Mouse (Mus musculus) liver, adult 2 months (tissue): ENCODE data around the gene Ifi35. TPM values are rescaled to one million over a fixed set of nuclear protein-coding genes. Genes with fewer than 3 reads are reported as not detected.
A peak's percentile ranks its signal among the peaks of the same experiment; 100 is the strongest.
"Not testable (repeated sequence)": the region's sequence is repeated elsewhere in the genome, so short reads cannot be mapped to it uniquely, and the experiment has no call there.

Experiments used
- DNase-seq: peaks from one replicate; pipeline ENCODE4 v3.0.0-alpha.2; 2011; ENCODE audit warnings: low read depth, low spot score; ENCODE audit errors: extremely low read depth
- H3K27ac ChIP-seq: fragments of 200-500 bp; replicated peaks from 2 replicates; pipeline ENCODE4 v1.5.1; 2012; ENCODE audit warnings: low read depth, mild to moderate bottlenecking, control low read depth, inconsistent platforms, low read length; ENCODE audit not compliant: insufficient read depth
- H3K27me3 ChIP-seq: fragments of 200-500 bp; 2 replicates; pipeline ENCODE4 v1.6.1; 2012; ENCODE audit warnings: mild to moderate bottlenecking, moderate library complexity, low read length, inconsistent platforms; ENCODE audit not compliant: control insufficient read depth, insufficient read depth
- H3K36me3 ChIP-seq: fragments of 200-500 bp; 2 replicates; pipeline ENCODE4 v1.6.1; 2012; ENCODE audit warnings: low read length, inconsistent platforms; ENCODE audit not compliant: control insufficient read depth, insufficient read depth
- H3K4me1 ChIP-seq: fragments of 200-500 bp; 2 replicates; pipeline ENCODE4 v1.6.1; 2011; ENCODE audit warnings: low read length; ENCODE audit not compliant: control insufficient read depth, insufficient read depth
- H3K4me3 ChIP-seq: fragments of 200-500 bp; 2 replicates; pipeline ENCODE4 v1.5.1; 2011; ENCODE audit warnings: low read depth, mild to moderate bottlenecking, control low read depth, low read length, moderate library complexity; ENCODE audit not compliant: insufficient read depth
- H3K79me2 ChIP-seq: fragments of 200-500 bp; 2 replicates; pipeline ENCODE4 v1.6.1; 2012; ENCODE audit warnings: inconsistent platforms, mild to moderate bottlenecking, low read length, moderate library complexity; ENCODE audit not compliant: control insufficient read depth, insufficient read depth
- H3K9ac ChIP-seq: fragments of 200-500 bp; 2 replicates; pipeline ENCODE4 v1.6.1; 2012; ENCODE audit warnings: low read depth, mild to moderate bottlenecking, control low read depth, inconsistent platforms, low read length
- CTCF ChIP-seq: fragments of 200-500 bp; IDR thresholded peaks from 2 replicates; pipeline ENCODE4 v1.5.1; 2011; ENCODE audit warnings: low read depth, low read length, control low read depth
- POLR2A ChIP-seq: fragments of 200-500 bp; IDR thresholded peaks from 2 replicates; pipeline ENCODE4 v1.6.1; 2011; ENCODE audit warnings: low read length, control low read depth; ENCODE audit not compliant: insufficient read depth; ENCODE audit errors: extremely low read depth
- WGBS: fragments of 180-500 bp; shearing (Covaris S2); methylation state at CpG from one replicate; pipeline ENCODE4 v1.1.7; 2018; 5-methylcytosine and 5-hydroxymethylcytosine counted together
- polyA plus RNA-seq: library from polyadenylated mRNA; depleted of rRNA; stranded (reverse); fragments of >200 nt; gene quantifications from 2 replicates; pipeline ENCODE4 v1.2.3, GENCODE M21; 2012
- total RNA-seq: library from RNA; depleted of rRNA; stranded (reverse); fragments of >200 nt; gene quantifications from 2 replicates; pipeline ENCODE4 v1.2.3, GENCODE M21; 2014

Gene Ifi35
- total and polyA plus RNA-seq, 2 experiments, result 37.1 to 43.6 TPM

DNA sequence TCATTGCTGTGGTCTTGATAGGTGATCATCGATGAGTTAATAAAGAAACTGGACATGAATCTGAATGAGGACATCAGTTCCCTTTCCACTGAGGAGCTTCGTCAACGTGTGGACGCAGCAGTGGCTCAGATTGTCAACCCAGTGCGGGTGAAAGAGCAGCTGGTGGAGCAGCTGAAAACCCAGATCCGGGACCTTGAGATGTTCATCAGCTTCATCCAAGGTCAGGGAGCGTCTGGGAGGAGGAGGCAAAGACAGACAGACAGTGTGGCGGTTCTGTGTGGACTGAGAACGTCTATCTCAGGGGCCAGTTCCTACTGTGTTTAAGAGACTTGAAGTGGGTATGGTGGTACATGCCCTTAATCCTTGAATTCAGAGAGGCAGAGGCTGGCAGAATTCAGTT lies 16.9 kb upstream of the Ifi35 start:
- DNase-seq, result no peak
- H3K4me3 ChIP-seq, result no peak overlapping the region
- peaks cover 3% of the 10 kb centered on the region for H3K4me1 ChIP-seq
- peaks cover 24% of the 10 kb centered on the region for H3K36me3 ChIP-seq
- WGBS, result 93% methylated on average over 9 of the region's 9 CpGs
- no peak overlapping the region for H3K27ac ChIP-seq
- no peaks in the 10 kb centered on the region; the same call in 1 of the 2 replicates for H3K79me2 ChIP-seq
- TF ChIP-seq POLR2A (no peak), CTCF (no peak)
- H3K27me3 ChIP-seq, result no peaks in the 10 kb centered on the region
- no peak overlapping the region for H3K9ac ChIP-seq

- Histone ChIP-seq H3K4me1 (no peaks in the 10 kb centered on the region), H3K27me3 (no peaks in the 10 kb centered on the region), H3K4me3 (no peak overlapping the region), H3K9ac (no peak overlapping the region), H3K27ac (no peak overlapping the region), H3K79me2 (no peaks in the 10 kb centered on the region; the same call in 1 of the 2 replicates), H3K36me3 (peaks cover 24% of the 10 kb centered on the region)
- WGBS, result 78% methylated on average over 13 of the region's 13 CpGs
- DNase-seq, result no peak
- TF ChIP-seq POLR2A (no peak), CTCF (no peak)
Observed at GRCm38 (mm10) chr11:101433396-101433795, 14.8 kb upstream of the Ifi35 start.

GRCm38 (mm10) chr11:101435831-101436230 lies 12.4 kb upstream of the Ifi35 start:
- Histone ChIP-seq H3K79me2 (no peaks in the 10 kb centered on the region), H3K4me3 (no peak overlapping the region), H3K9ac (no peak overlapping the region), H3K4me1 (no peaks in the 10 kb centered on the region), H3K27me3 (no peaks in the 10 kb centered on the region), H3K27ac (no peak overlapping the region), H3K36me3 (peaks cover 18% of the 10 kb centered on the region)
- DNase-seq, result no peak
- TF ChIP-seq CTCF, result no peak
- TF ChIP-seq POLR2A, result no peak
- WGBS, result 80% methylated on average over 4 of the region's 4 CpGs

DNA sequence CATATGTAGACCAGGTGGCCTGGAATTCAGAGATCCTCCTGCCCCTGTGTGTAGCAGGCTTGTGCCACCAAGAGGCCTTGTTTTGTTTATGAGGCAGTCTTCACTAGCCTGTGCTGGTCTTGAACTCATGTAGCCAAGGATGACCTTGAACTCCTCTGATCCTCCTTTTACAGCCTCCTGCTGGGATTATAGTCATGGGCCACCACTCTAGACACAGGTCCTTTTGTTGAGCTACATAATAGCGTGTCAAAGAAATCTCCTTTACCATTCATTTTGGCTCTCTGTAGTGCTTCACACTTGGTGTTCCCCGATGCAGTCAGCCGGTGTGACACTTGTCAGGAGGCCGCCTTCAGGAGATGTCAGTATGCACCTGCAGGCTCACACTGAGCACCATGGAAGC lies 11.3 kb upstream of the Ifi35 start:
- WGBS, result 94% methylated on average over 4 of the region's 4 CpGs
- Histone ChIP-seq H3K27me3 (no peaks in the 10 kb centered on the region), H3K4me3 (no peak overlapping the region), H3K79me2 (no peaks in the 10 kb centered on the region), H3K27ac (no peak overlapping the region), H3K9ac (no peak overlapping the region), H3K36me3 (peaks cover 11% of the 10 kb centered on the region), H3K4me1 (no peaks in the 10 kb centered on the region)
- no peak for DNase-seq
- no peak for TF ChIP-seq POLR2A
- no peak for TF ChIP-seq CTCF

GRCm38 (mm10) chr11:101438006-101438405 lies 10.2 kb upstream of the Ifi35 start:
- not testable (repeated sequence) for H3K9ac ChIP-seq, H3K79me2 ChIP-seq, H3K36me3 ChIP-seq, H3K4me3 ChIP-seq, H3K27ac ChIP-seq, H3K27me3 ChIP-seq, H3K4me1 ChIP-seq, DNase-seq
- WGBS, result 52% methylated on average over 3 of the region's 3 CpGs

DNA sequence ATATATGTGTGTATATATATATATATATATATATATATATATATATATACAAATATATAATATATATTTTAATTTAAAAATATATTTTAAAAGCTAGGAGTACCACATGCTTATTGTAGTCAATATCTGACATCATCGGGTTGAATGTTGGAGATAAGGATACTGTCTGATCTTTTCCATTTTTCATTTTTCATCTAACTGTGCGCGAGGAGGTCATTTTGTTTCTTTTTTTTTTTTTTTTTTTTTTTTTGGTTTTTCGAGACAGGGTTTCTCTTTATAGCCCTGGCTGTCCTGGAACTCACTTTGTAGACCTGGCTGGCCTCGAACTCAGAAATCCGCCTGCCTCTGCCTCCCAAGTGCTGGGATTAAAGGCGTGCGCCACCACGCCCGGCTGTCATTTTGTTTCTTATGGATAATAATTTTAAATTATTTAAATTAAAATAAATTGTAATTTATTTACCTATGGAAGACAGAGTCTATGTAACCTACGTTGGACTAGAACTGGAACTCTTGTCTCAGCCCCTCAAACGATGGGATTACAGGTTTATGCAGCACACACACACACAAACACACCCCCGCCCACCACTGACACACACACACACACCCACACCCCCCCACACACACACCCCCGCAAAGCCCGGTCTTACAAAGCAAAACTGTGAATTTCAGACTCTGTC lies 6.6 kb upstream of the Ifi35 start:
- DNase-seq, H3K27me3 ChIP-seq, H3K79me2 ChIP-seq, H3K27ac ChIP-seq: not testable (repeated sequence)
- 34% methylated on average over 15 of the region's 15 CpGs for WGBS
- 0 out of 2 replicates have a peak overlapping the region, but pooled peaks have one; percentile 15 for H3K4me3 ChIP-seq
- H3K9ac ChIP-seq, result peak overlapping the region; percentile 60; the same call in 1 of the 2 replicates
- peaks cover 17% of the 10 kb centered on the region for H3K36me3 ChIP-seq
- H3K4me1 ChIP-seq, result peaks cover 10% of the 10 kb centered on the region
